Mouse (Mus musculus) hindbrain, embryonic 15.5 days (tissue): Measurements from ENCODE around the gene Wt1. TPM values are rescaled to one million over a fixed set of nuclear protein-coding genes. Genes with fewer than 3 reads are reported as not detected.
A peak's percentile ranks its signal among the peaks of the same experiment; 100 is the strongest.

ENCODE experiments used
- ATAC-seq: fragments of 200-750 bp; cut with Nextera tagmentation; 2 replicates; pipeline ENCODE4 v1.8.0; 2017; ENCODE audit warnings: low read depth, moderate number of reproducible peaks, moderate TSS enrichment; ENCODE audit not compliant: low FRiP score
- H3K27ac ChIP-seq: fragments of 300-500 bp; sonication (generic); replicated peaks from 2 replicates; pipeline ENCODE4 v1.5.1; 2015; ENCODE audit warnings: mild to moderate bottlenecking, inconsistent platforms
- H3K27me3 ChIP-seq: fragments of 300-500 bp; sonication (generic); 2 replicates; pipeline ENCODE4 v1.6.1; 2015; ENCODE audit warnings: control low read depth, inconsistent platforms
- H3K36me3 ChIP-seq: fragments of 300-500 bp; sonication (generic); 2 replicates; pipeline ENCODE4 v1.6.1; 2015; ENCODE audit warnings: control low read depth, inconsistent platforms
- H3K4me1 ChIP-seq: fragments of 300-500 bp; sonication (generic); replicated peaks from 2 replicates; pipeline ENCODE4 v1.6.1; 2015; ENCODE audit warnings: control low read depth, inconsistent platforms
- H3K4me2 ChIP-seq: fragments of 300-500 bp; sonication (generic); 2 replicates; pipeline ENCODE4 v1.6.1; 2015; ENCODE audit warnings: moderate library complexity, mild to moderate bottlenecking, inconsistent platforms
- H3K4me3 ChIP-seq: fragments of 300-500 bp; sonication (generic); 2 replicates; pipeline ENCODE4 v1.5.1; 2015; ENCODE audit warnings: mild to moderate bottlenecking, inconsistent platforms
- H3K9ac ChIP-seq: fragments of 300-500 bp; sonication (generic); 2 replicates; pipeline ENCODE4 v1.6.1; 2015; ENCODE audit warnings: inconsistent platforms
- H3K9me3 ChIP-seq: fragments of 300-500 bp; sonication (generic); 2 replicates; pipeline ENCODE4 v1.6.1; 2016; ENCODE audit warnings: control low read depth, inconsistent platforms
- WGBS: fragments of 180-500 bp; shearing (Covaris S2); methylation state at CpG from one replicate; pipeline ENCODE4 v1.1.7; 2015; 5-methylcytosine and 5-hydroxymethylcytosine counted together
- polyA plus RNA-seq: library from polyadenylated mRNA; unstranded; fragments of >200 nt; fragmentation: Nextera tagmentation; extraction: Ambion mirVana; gene quantifications from 2 replicates; pipeline ENCODE4 v1.2.1, GENCODE M21; 2015

The Wt1 gene
- polyA plus RNA-seq, 1 experiment from 2014 or later, result 1.0 TPM

GRCm38 (mm10) chr2:105200152-105200551 lies 73.8 kb downstream of the Wt1 start:
- Histone ChIP-seq H3K9me3 (no peaks in the 10 kb centered on the region), H3K27me3 (no peaks in the 10 kb centered on the region), H3K4me1 (no peaks in the 10 kb centered on the region), H3K27ac (no peak overlapping the region), H3K4me2 (no peak overlapping the region), H3K36me3 (no peaks in the 10 kb centered on the region), H3K4me3 (no peak overlapping the region), H3K9ac (no peak overlapping the region)
- ATAC-seq, result no peak
- 66% methylated on average over 8 of the region's 8 CpGs for WGBS

DNA sequence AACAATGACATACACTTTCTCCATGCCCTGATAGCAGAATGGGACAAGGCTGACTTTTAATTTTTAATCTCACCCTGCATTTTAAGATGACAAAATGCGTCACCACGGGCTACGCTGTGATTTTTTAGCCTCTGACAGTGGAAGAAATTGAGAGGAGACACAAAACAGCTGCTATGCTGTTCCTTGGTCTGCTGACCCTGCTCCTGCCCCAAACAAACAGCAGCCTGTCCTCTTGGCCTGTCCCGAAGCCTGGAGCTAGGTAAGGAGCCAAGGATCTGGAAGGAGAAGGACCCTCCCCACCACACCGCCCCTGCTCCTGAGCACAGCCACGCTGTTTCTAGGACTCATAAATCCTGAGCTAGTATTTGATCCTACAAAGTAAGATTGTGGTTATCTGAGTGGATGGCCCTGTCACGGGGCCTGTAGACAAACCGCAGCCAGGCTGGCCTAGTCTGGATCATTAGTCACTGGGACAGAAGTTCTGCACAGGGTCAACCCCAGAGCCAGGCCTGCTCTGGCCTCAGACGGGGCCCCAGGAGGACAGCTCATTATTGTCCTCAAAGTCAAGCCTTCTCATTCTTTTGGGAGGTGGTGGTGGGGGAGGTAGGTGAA lies 80.3 kb downstream of the Wt1 start:
- ATAC-seq, result no peak
- no peaks in the 10 kb centered on the region for H3K27me3 ChIP-seq
- WGBS, result 82% methylated on average over 9 of the region's 9 CpGs
- H3K27ac ChIP-seq, result no peak overlapping the region
- no peak overlapping the region for H3K9ac ChIP-seq
- H3K36me3 ChIP-seq, result no peaks in the 10 kb centered on the region
- no peak overlapping the region for H3K4me2 ChIP-seq
- no peaks in the 10 kb centered on the region for H3K9me3 ChIP-seq
- no peak overlapping the region for H3K4me3 ChIP-seq
- no peaks in the 10 kb centered on the region for H3K4me1 ChIP-seq

DNA sequence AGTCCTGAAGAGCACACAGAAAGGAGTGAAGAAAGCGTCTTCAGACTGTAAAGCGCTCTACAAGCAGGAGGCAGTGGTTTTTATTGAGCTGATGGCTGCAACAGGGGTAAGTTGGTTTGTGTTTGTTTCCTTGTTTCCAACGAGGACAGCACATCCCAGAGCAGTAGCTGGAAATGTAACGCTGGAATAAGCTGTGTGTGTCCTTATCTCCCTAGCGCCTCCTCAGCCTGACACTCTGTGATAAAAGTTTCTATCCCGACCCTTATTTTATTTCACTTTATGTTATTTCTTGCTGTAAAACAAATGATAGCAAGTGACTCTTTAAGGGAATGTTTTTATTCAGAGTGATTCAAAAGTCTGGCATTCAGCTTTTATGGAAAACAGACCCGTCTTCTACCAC lies 86.5 kb downstream of the Wt1 start:
- H3K27me3 ChIP-seq, result no peaks in the 10 kb centered on the region
- no peak overlapping the region for H3K9ac ChIP-seq
- H3K4me3 ChIP-seq, result no peak overlapping the region
- no peaks in the 10 kb centered on the region for H3K4me1 ChIP-seq
- no peaks in the 10 kb centered on the region for H3K9me3 ChIP-seq
- no peak overlapping the region for H3K27ac ChIP-seq
- no peak for ATAC-seq
- H3K4me2 ChIP-seq, result no peak overlapping the region
- 85% methylated on average over 7 of the region's 7 CpGs for WGBS
- no peaks in the 10 kb centered on the region for H3K36me3 ChIP-seq

GRCm38 (mm10) chr2:105215914-105216313 lies 89.6 kb downstream of the Wt1 start:
- whole genome bisulfite sequencing, result 75% methylated on average over 8 of the region's 8 CpGs

GRCm38 (mm10) chr2:105219229-105219628 lies 92.9 kb downstream of the Wt1 start:
- peaks cover 8% of the 10 kb centered on the region for H3K27me3 ChIP-seq
- H3K4me2 ChIP-seq, result no peak overlapping the region
- ATAC-seq, result no peak
- H3K4me3 ChIP-seq, result no peak overlapping the region
- no peak overlapping the region for H3K9ac ChIP-seq
- no peak overlapping the region for H3K27ac ChIP-seq
- no peaks in the 10 kb centered on the region for H3K36me3 ChIP-seq
- H3K9me3 ChIP-seq, result no peaks in the 10 kb centered on the region
- WGBS, result 89% methylated on average over 5 of the region's 5 CpGs
- peaks cover 3% of the 10 kb centered on the region; the same call in 1 of the 2 replicates for H3K4me1 ChIP-seq

More at GRCm38 (mm10) chr2:105215914-105216313, 89.6 kb downstream of the Wt1 start:
- no peak overlapping the region for H3K4me2 ChIP-seq
- H3K4me1 ChIP-seq, result no peaks in the 10 kb centered on the region
- no peak overlapping the region for H3K9ac ChIP-seq
- H3K4me3 ChIP-seq, result no peak overlapping the region
- H3K9me3 ChIP-seq, result no peaks in the 10 kb centered on the region
- no peak for ATAC-seq
- no peaks in the 10 kb centered on the region for H3K36me3 ChIP-seq
- no peak overlapping the region for H3K27ac ChIP-seq
- H3K27me3 ChIP-seq, result no peaks in the 10 kb centered on the region

GRCm38 (mm10) chr2:105219664-105220063 lies 93.3 kb downstream of the Wt1 start:
- no peak for ATAC-seq
- 72% methylated on average over 8 of the region's 8 CpGs for WGBS

GRCm38 (mm10) chr2:105220738-105221303 lies 94.5 kb downstream of the Wt1 start:
- WGBS, result 59% methylated on average over 9 of the region's 9 CpGs
- Histone ChIP-seq H3K9ac (no peak overlapping the region), H3K4me1 (peaks cover 9% of the 10 kb centered on the region), H3K9me3 (no peaks in the 10 kb centered on the region), H3K4me3 (no peak overlapping the region), H3K4me2 (no peak overlapping the region), H3K27me3 (peaks cover 17% of the 10 kb centered on the region), H3K27ac (no peak overlapping the region), H3K36me3 (no peaks in the 10 kb centered on the region)
- peak; percentile 38; the same call in 1 of the 2 replicates for ATAC-seq

More at GRCm38 (mm10) chr2:105219664-105220063, 93.3 kb downstream of the Wt1 start:
- H3K27me3 ChIP-seq, result peaks cover 13% of the 10 kb centered on the region
- no peak overlapping the region for H3K9ac ChIP-seq
- no peak overlapping the region for H3K4me2 ChIP-seq
- peaks cover 7% of the 10 kb centered on the region for H3K4me1 ChIP-seq
- H3K36me3 ChIP-seq, result no peaks in the 10 kb centered on the region
- no peaks in the 10 kb centered on the region for H3K9me3 ChIP-seq
- no peak overlapping the region for H3K27ac ChIP-seq
- no peak overlapping the region for H3K4me3 ChIP-seq

Other genes with a start within 250 kb of the Wt1 start
- 159 and 167 TPM in 2 replicates for gene Eif3m, start 109.4 kb upstream of the Wt1 start, polyA plus RNA-seq
- not detected in 2 replicates for gene Gm11060, start 34.5 kb upstream of the Wt1 start, polyA plus RNA-seq
- gene Them7, start 97.8 kb downstream of the Wt1 start, polyA plus RNA-seq, result 0.09 and 0.46 TPM in 2 replicates